Mouse (Mus musculus): ENCODE measurements around the gene Pim3. TPM values are rescaled to one million over a fixed set of nuclear protein-coding genes. Genes with fewer than 3 reads are reported as not detected.
A peak's percentile ranks its signal among the peaks of the same experiment; 100 is the strongest.
"Not testable (repeated sequence)": the region's sequence is repeated elsewhere in the genome, so short reads cannot be mapped to it uniquely, and the experiment has no call there.

Pim3 gene
- total RNA-seq (2014; rRNA removed) (78.0 and 95.4 TPM in 2 replicates), polyA plus RNA-seq (2015; fragmentation: Nextera tagmentation; extraction: Ambion mirVana) (69.1 and 72.5 TPM in 2 replicates)

DNA sequence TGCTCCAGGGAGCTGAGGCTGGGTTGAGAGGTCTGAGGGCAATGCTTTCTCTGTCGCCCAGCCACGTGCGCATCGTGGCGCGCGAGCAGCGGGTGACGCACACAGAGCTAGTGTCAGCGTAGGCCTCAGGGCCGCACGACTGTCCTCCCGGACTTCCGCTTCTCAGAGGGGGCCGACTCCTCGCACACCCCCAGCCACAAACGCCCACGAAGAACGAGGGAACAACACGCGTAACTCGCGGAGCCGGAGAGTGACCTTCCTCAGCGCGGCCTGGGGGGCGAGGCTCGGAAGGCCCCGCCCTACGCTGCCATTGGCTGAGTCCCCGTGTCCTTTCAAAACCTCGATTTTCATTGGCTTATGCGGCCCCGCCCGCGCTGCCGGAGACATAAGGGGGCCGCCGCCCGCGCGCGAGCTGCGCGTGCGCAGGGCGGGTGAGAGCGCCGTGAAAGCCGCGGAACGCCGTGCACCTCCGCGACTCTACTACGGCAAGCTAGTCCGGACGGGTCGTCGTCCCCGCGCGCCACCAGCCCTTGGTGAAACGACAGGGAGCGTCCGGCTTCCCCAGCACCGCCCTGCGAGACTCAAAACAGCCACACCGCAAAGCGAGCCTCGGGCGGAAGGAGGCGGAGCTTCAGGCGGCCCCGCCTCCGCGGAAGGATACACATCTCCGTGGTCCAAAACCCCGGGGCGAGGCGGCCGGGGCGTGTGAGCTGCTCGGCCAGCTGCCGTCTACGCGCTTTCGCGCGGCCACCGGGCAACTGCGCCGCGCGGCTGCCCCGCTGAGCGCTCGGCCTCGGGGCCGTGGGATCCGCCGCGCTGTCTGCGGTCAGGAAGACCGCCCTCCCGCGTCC lies at the start of gene Pim3:
Pim3 (plus strand) TSS at position 415 of the 851 bp plus-strand sequence.
- H3K4me2 ChIP-seq (ENCODE audit: low read depth, low read length, poor library complexity, severe bottlenecking), result peak within 1 kb of the TSS; percentile 79
- DNase-seq (ENCODE audit: low spot score) (peak; percentile 99), ATAC-seq (ENCODE audit: low FRiP score) (peak; percentile 86)
- H3K9ac ChIP-seq (replicated peaks; ENCODE audit: low read length, poor library complexity, severe bottlenecking), result peak within 1 kb of the TSS; percentile 71
- H3K4me3 ChIP-seq (ENCODE audit: low read depth, low read length), result peak within 1 kb of the TSS; percentile 61
- no peaks in the 10 kb centered on the region for H3K9me3 ChIP-seq (ENCODE audit: low read length)
- peaks cover 6% of the 10 kb centered on the region; the same call in 1 of the 2 replicates for H3K4me1 ChIP-seq (ENCODE audit: insufficient read depth, low read length)
- peak within 1 kb of the TSS; percentile 85 for H3K27ac ChIP-seq (ENCODE audit: low read depth, low read length)
- peak; percentile 11 for TF ChIP-seq CTCF (IDR thresholded peaks at IDR 0.05)
- under 1% methylated on average over 95 of the region's 107 CpGs for WGBS
- no peaks in the 10 kb centered on the region for H3K27me3 ChIP-seq (ENCODE audit: insufficient read depth, low read length)
- peaks cover 22% of the 10 kb centered on the region for H3K36me3 ChIP-seq (ENCODE audit: insufficient read depth, low read length)

DNA sequence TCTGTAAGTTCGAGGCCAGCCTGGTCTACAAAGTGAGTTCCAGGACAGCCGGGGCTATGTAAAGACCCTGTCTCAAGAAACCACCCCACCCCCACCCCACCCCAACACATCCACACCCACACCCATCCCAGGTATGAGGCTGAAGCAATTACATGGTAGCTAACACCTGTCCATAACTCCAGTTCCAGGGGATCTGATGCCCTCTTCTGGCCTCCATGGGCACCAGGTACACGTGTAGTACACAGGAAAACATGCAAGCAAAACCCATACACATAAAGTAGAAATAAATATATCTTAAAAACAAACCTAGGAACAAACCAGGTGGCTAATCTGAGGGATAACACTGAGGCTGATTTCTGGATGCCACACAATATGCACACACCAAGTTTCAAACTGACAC lies 48.7 kb upstream of the Pim3 start:
- no peak for DNase-seq (ENCODE audit: low spot score)
- Histone ChIP-seq H3K4me2 (ENCODE audit: low read depth, low read length, poor library complexity, severe bottlenecking) (no peak overlapping the region), H3K27me3 (ENCODE audit: insufficient read depth, low read length) (no peaks in the 10 kb centered on the region), H3K4me3 (ENCODE audit: low read depth, low read length) (no peak overlapping the region), H3K4me1 (ENCODE audit: insufficient read depth, low read length) (no peaks in the 10 kb centered on the region), H3K9me3 (ENCODE audit: low read length) (no peaks in the 10 kb centered on the region), H3K27ac (ENCODE audit: low read depth, low read length) (no peak overlapping the region), H3K36me3 (ENCODE audit: insufficient read depth, low read length) (peaks cover 36% of the 10 kb centered on the region), H3K9ac (replicated peaks; ENCODE audit: low read length, poor library complexity, severe bottlenecking) (no peak overlapping the region)
- WGBS, result 89% methylated on average over 3 of the region's 3 CpGs
- no peak for TF ChIP-seq CTCF (IDR thresholded peaks at IDR 0.05)
- ATAC-seq (ENCODE audit: low FRiP score), result no peak

DNA sequence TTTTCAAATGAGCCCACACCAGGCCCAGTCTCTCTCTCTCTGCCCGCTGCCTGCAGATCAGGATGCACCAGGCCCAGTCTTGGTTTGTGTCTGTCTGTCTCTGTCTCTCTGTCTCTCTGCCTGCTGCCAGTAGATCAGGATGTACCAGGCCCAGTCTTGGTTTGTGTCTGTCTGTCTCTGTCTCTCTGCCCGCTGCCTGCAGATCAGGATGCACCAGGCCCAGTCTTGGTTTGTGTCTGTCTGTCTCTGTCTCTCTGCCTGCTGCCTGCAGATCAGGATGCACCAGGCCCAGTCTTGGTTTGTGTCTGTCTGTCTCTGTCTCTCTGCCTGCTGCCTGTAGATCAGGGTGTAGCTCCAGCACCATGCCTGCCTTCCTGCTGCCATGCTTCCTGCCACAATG lies 48.1 kb upstream of the Pim3 start:
- not testable (repeated sequence) for H3K4me1 ChIP-seq (ENCODE audit: insufficient read depth, low read length); DNase-seq (ENCODE audit: low spot score); H3K4me2 ChIP-seq (ENCODE audit: low read depth, low read length, poor library complexity, severe bottlenecking); H3K27me3 ChIP-seq (ENCODE audit: insufficient read depth, low read length); H3K9ac ChIP-seq (replicated peaks; ENCODE audit: low read length, poor library complexity, severe bottlenecking); H3K27ac ChIP-seq (ENCODE audit: low read depth, low read length); H3K9me3 ChIP-seq (ENCODE audit: low read length); ATAC-seq (ENCODE audit: low FRiP score); H3K4me3 ChIP-seq (ENCODE audit: low read depth, low read length)
- WGBS, result 95% methylated on average over 2 of the region's 2 CpGs
- peaks cover 33% of the 10 kb centered on the region for H3K36me3 ChIP-seq (ENCODE audit: insufficient read depth, low read length)

DNA sequence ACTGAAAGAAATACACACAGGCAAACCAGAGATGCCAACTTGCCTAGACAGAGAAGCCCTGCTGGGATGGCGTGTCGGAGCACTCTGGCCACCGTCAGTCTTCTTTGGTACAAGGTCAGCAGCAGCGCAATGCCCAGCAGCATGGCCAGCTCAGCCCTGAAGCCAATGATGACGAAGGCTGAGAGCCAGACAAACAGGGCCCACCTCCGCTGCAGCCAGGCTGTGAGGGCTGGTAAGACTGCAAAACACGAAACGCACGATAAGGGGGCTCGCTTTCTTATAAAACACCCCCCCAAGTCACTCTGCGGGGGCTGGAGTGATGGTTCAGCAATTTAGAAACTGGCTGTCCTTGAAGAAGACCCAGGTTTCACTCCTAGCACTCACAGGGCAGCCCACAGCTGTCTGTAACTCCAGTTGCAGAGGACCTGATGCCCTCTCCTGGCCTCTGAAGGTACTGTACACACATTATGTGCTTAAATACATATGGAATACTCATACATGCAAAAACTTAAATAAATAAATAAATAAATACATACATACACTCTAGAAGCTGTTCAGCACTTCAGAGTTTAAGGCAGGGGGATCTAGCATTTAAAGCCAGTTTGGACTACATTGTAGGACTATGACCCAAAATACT lies 47.5 kb upstream of the Pim3 start:
- 96% methylated on average over 11 of the region's 11 CpGs for WGBS
- TF ChIP-seq CTCF (IDR thresholded peaks at IDR 0.05), result peak; percentile 54
- Histone ChIP-seq H3K36me3 (ENCODE audit: insufficient read depth, low read length) (peaks cover 27% of the 10 kb centered on the region), H3K4me2 (ENCODE audit: low read depth, low read length, poor library complexity, severe bottlenecking) (no peak overlapping the region), H3K4me1 (ENCODE audit: insufficient read depth, low read length) (no peaks in the 10 kb centered on the region), H3K27me3 (ENCODE audit: insufficient read depth, low read length) (no peaks in the 10 kb centered on the region), H3K4me3 (ENCODE audit: low read depth, low read length) (no peak overlapping the region), H3K27ac (ENCODE audit: low read depth, low read length) (no peak overlapping the region), H3K9ac (replicated peaks; ENCODE audit: low read length, poor library complexity, severe bottlenecking) (no peak overlapping the region), H3K9me3 (ENCODE audit: low read length) (no peaks in the 10 kb centered on the region)
- ATAC-seq (ENCODE audit: low FRiP score) (no peak), DNase-seq (ENCODE audit: low spot score) (no peak)

DNA sequence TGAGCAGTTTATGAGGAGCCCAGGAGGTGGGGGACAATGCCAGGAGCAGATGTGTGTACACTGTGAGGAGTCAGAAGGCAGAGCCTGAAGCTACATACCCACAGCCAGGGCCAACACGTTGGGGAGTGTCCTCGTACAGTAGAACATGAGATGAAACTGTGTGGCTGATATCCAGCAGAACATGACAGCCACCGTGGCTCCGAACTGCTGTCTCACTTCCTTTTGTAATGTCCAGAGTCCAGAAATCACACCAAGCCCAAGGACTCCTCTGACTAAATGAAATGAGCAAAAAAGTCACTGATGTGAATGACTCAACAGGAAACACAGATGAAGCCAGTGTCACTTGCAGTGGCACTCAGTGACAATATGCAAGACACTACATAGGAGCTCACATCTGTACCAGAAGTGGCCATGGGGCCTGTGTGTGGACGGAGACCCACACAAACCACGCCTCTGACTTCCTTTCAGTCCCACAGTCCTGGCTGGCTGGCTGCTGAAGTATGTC lies 46.7 kb upstream of the Pim3 start:
- H3K4me2 ChIP-seq (ENCODE audit: low read depth, low read length, poor library complexity, severe bottlenecking), result no peak overlapping the region
- TF ChIP-seq CTCF (IDR thresholded peaks at IDR 0.05), result no peak
- H3K27ac ChIP-seq (ENCODE audit: low read depth, low read length), result no peak overlapping the region
- WGBS, result 93% methylated on average over 6 of the region's 6 CpGs
- no peaks in the 10 kb centered on the region for H3K9me3 ChIP-seq (ENCODE audit: low read length)
- no peak for DNase-seq (ENCODE audit: low spot score)
- H3K36me3 ChIP-seq (ENCODE audit: insufficient read depth, low read length), result peaks cover 27% of the 10 kb centered on the region
- H3K9ac ChIP-seq (replicated peaks; ENCODE audit: low read length, poor library complexity, severe bottlenecking), result no peak overlapping the region
- no peak overlapping the region for H3K4me3 ChIP-seq (ENCODE audit: low read depth, low read length)
- ATAC-seq (ENCODE audit: low FRiP score), result no peak
- H3K4me1 ChIP-seq (ENCODE audit: insufficient read depth, low read length), result peaks cover 2% of the 10 kb centered on the region; the same call in 1 of the 2 replicates
- H3K27me3 ChIP-seq (ENCODE audit: insufficient read depth, low read length), result no peaks in the 10 kb centered on the region

Data from midbrain, postnatal 0 days (tissue).